Mouse (Mus musculus) liver, adult 2 months (tissue): ENCODE results near the gene Ppm1h. TPM values are rescaled to one million over a fixed set of nuclear protein-coding genes. Genes with fewer than 3 reads are reported as not detected.

ENCODE experiments used
- DNase-seq: peaks from one replicate; pipeline ENCODE4 v3.0.0-alpha.2; 2011; ENCODE audit warnings: low read depth, low spot score; ENCODE audit errors: extremely low read depth
- H3K27ac ChIP-seq: fragments of 200-500 bp; replicated peaks from 2 replicates; pipeline ENCODE4 v1.5.1; 2012; ENCODE audit warnings: low read depth, mild to moderate bottlenecking, control low read depth, inconsistent platforms, low read length; ENCODE audit not compliant: insufficient read depth
- H3K27me3 ChIP-seq: fragments of 200-500 bp; 2 replicates; pipeline ENCODE4 v1.6.1; 2012; ENCODE audit warnings: mild to moderate bottlenecking, moderate library complexity, low read length, inconsistent platforms; ENCODE audit not compliant: control insufficient read depth, insufficient read depth
- H3K36me3 ChIP-seq: fragments of 200-500 bp; 2 replicates; pipeline ENCODE4 v1.6.1; 2012; ENCODE audit warnings: low read length, inconsistent platforms; ENCODE audit not compliant: control insufficient read depth, insufficient read depth
- H3K4me1 ChIP-seq: fragments of 200-500 bp; 2 replicates; pipeline ENCODE4 v1.6.1; 2011; ENCODE audit warnings: low read length; ENCODE audit not compliant: control insufficient read depth, insufficient read depth
- H3K4me3 ChIP-seq: fragments of 200-500 bp; 2 replicates; pipeline ENCODE4 v1.5.1; 2011; ENCODE audit warnings: low read depth, mild to moderate bottlenecking, control low read depth, low read length, moderate library complexity; ENCODE audit not compliant: insufficient read depth
- H3K79me2 ChIP-seq: fragments of 200-500 bp; 2 replicates; pipeline ENCODE4 v1.6.1; 2012; ENCODE audit warnings: inconsistent platforms, mild to moderate bottlenecking, low read length, moderate library complexity; ENCODE audit not compliant: control insufficient read depth, insufficient read depth
- H3K9ac ChIP-seq: fragments of 200-500 bp; 2 replicates; pipeline ENCODE4 v1.6.1; 2012; ENCODE audit warnings: low read depth, mild to moderate bottlenecking, control low read depth, inconsistent platforms, low read length
- CTCF ChIP-seq: fragments of 200-500 bp; IDR thresholded peaks from 2 replicates; pipeline ENCODE4 v1.5.1; 2011; ENCODE audit warnings: low read depth, low read length, control low read depth
- POLR2A ChIP-seq: fragments of 200-500 bp; IDR thresholded peaks from 2 replicates; pipeline ENCODE4 v1.6.1; 2011; ENCODE audit warnings: low read length, control low read depth; ENCODE audit not compliant: insufficient read depth; ENCODE audit errors: extremely low read depth
- WGBS: fragments of 180-500 bp; shearing (Covaris S2); methylation state at CpG from one replicate; pipeline ENCODE4 v1.1.7; 2018; 5-methylcytosine and 5-hydroxymethylcytosine counted together
- polyA plus RNA-seq: library from polyadenylated mRNA; depleted of rRNA; stranded (reverse); fragments of >200 nt; gene quantifications from 2 replicates; pipeline ENCODE4 v1.2.3, GENCODE M21; 2012
- total RNA-seq: library from RNA; depleted of rRNA; stranded (reverse); fragments of >200 nt; gene quantifications from 2 replicates; pipeline ENCODE4 v1.2.3, GENCODE M21; 2014

Gene Ppm1h
- total and polyA plus RNA-seq, 2 experiments, result 1.5 to 3.7 TPM

GRCm38 (mm10) chr10:122749071-122749470 is 70.5 kb downstream of the Ppm1h start:
- Histone ChIP-seq H3K27ac (no peak overlapping the region), H3K4me1 (no peaks in the 10 kb centered on the region), H3K9ac (no peak overlapping the region), H3K36me3 (no peaks in the 10 kb centered on the region), H3K4me3 (no peak overlapping the region), H3K79me2 (no peaks in the 10 kb centered on the region), H3K27me3 (no peaks in the 10 kb centered on the region)
- no peak for DNase-seq
- WGBS, result 93% methylated on average over 12 of the region's 12 CpGs
- TF ChIP-seq CTCF (no peak), POLR2A (no peak)

- H3K9ac ChIP-seq, result no peak overlapping the region
- no peaks in the 10 kb centered on the region for H3K27me3 ChIP-seq
- no peaks in the 10 kb centered on the region for H3K36me3 ChIP-seq
- DNase-seq, result no peak
- H3K27ac ChIP-seq, result no peak overlapping the region
- H3K79me2 ChIP-seq, result no peaks in the 10 kb centered on the region
- H3K4me1 ChIP-seq, result no peaks in the 10 kb centered on the region
- H3K4me3 ChIP-seq, result no peak overlapping the region
- 89% methylated on average over 7 of the region's 7 CpGs for WGBS
- TF ChIP-seq POLR2A, result no peak
- TF ChIP-seq CTCF, result no peak
Observed at GRCm38 (mm10) chr10:122749876-122750275, 71.3 kb downstream of the Ppm1h start.

- TF ChIP-seq CTCF (no peak), POLR2A (no peak)
- DNase-seq, result no peak
- no peaks in the 10 kb centered on the region for H3K79me2 ChIP-seq
- 65% methylated on average over 17 of the region's 17 CpGs for WGBS
- H3K27ac ChIP-seq, result no peak overlapping the region
- no peaks in the 10 kb centered on the region for H3K4me1 ChIP-seq
- no peaks in the 10 kb centered on the region for H3K36me3 ChIP-seq
- H3K27me3 ChIP-seq, result no peaks in the 10 kb centered on the region
- no peak overlapping the region for H3K9ac ChIP-seq
- H3K4me3 ChIP-seq, result no peak overlapping the region
Observed at GRCm38 (mm10) chr10:122752950-122753923, 74.7 kb downstream of the Ppm1h start.

- WGBS, result 61% methylated on average over 2 of the region's 2 CpGs
- Histone ChIP-seq H3K79me2 (no peaks in the 10 kb centered on the region), H3K9ac (no peak overlapping the region), H3K36me3 (no peaks in the 10 kb centered on the region), H3K4me1 (no peaks in the 10 kb centered on the region), H3K27ac (no peak overlapping the region), H3K4me3 (no peak overlapping the region), H3K27me3 (no peaks in the 10 kb centered on the region)
- DNase-seq, result peak; percentile 14
- TF ChIP-seq CTCF (no peak), POLR2A (no peak)
Observed at GRCm38 (mm10) chr10:122753924-122754307, 75.4 kb downstream of the Ppm1h start.

- TF ChIP-seq CTCF, result no peak
- no peak for TF ChIP-seq POLR2A
- WGBS, result 95% methylated on average over 1 of the region's 1 CpGs
- no peak for DNase-seq
Observed at GRCm38 (mm10) chr10:122754967-122755366, 76.4 kb downstream of the Ppm1h start.

More at GRCm38 (mm10) chr10:122754967-122755366, 76.4 kb downstream of the Ppm1h start:
- Histone ChIP-seq H3K79me2 (no peaks in the 10 kb centered on the region), H3K4me1 (no peaks in the 10 kb centered on the region), H3K27me3 (no peaks in the 10 kb centered on the region), H3K9ac (no peak overlapping the region), H3K4me3 (no peak overlapping the region), H3K36me3 (no peaks in the 10 kb centered on the region), H3K27ac (no peak overlapping the region)
